Mouse (Mus musculus) G1E (cell line): ENCODE measurements around the gene Prpf8.

Experiments
- CTCF ChIP-seq: IDR thresholded peaks from 2 replicates; pipeline ENCODE4 v1.5.1; 2012; ENCODE audit warnings: low read depth, low read length, inconsistent platforms, mixed read lengths
- GATA1 ChIP-seq: IDR thresholded peaks from 2 replicates; pipeline ENCODE4 v1.6.1; 2012; ENCODE audit warnings: borderline replicate concordance, low read length, inconsistent platforms, mixed read lengths
- TAL1 ChIP-seq: conservative IDR thresholded peaks from 2 replicates; pipeline ENCODE4 v1.6.1; 2012; ENCODE audit warnings: low read depth, low read length, inconsistent platforms, mixed read lengths

- TF ChIP-seq TAL1 = 0 out of 2 replicates have a peak, but pooled peaks have one; percentile 8
- no peak for TF ChIP-seq CTCF
- TF ChIP-seq GATA1 = no peak
Measured at GRCm38 (mm10) chr11:75546057-75546456, 59.4 kb downstream of the Prpf8 start.
